Mouse (Mus musculus) cerebellum, adult 2 months (tissue): ENCODE results near the gene Psmd7.

Source experiments
- CTCF ChIP-seq: fragments of 200-500 bp; IDR thresholded peaks from 2 replicates; pipeline ENCODE4 v1.5.1; 2011; ENCODE audit warnings: low read depth, mild to moderate bottlenecking, control low read depth, low read length, moderate library complexity, borderline replicate concordance; ENCODE audit not compliant: insufficient read depth
- POLR2A ChIP-seq: fragments of 200-500 bp; IDR thresholded peaks from 2 replicates; pipeline ENCODE4 v1.6.1; 2011; ENCODE audit warnings: low read length, control low read depth, borderline replicate concordance; ENCODE audit not compliant: insufficient read depth

DNA sequence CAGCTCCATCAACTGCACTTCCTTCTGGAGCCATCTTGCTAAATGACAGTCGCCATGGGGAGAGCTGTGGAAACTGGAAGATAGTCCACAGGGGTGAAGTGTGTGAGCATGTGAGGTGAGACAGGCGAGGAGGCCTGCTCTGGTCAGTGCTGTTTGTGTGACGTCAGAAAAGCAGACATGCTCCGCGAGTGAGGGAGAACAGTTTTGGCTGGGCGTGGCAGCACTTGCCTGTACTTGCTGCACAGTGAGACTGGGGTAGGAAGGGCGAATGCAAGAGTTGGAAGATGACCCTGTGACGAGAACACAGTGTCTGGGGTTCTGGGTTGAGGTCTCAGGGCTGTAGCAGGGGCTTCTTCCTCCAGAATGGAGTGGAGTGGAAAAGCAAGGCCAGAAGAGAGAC, 41.4 kb downstream of the Psmd7 start:
- TF ChIP-seq POLR2A, result no peak
- no peak for TF ChIP-seq CTCF
